Mouse (Mus musculus): ENCODE data around the gene Lingo3. TPM values are rescaled to one million over a fixed set of nuclear protein-coding genes. Genes with fewer than 3 reads are reported as not detected.
"Not testable (repeated sequence)": the region's sequence is repeated elsewhere in the genome, so short reads cannot be mapped to it uniquely, and the experiment has no call there.

The Lingo3 gene
- polyA plus RNA-seq, 1 experiment from 2014 or later: not detected

DNA sequence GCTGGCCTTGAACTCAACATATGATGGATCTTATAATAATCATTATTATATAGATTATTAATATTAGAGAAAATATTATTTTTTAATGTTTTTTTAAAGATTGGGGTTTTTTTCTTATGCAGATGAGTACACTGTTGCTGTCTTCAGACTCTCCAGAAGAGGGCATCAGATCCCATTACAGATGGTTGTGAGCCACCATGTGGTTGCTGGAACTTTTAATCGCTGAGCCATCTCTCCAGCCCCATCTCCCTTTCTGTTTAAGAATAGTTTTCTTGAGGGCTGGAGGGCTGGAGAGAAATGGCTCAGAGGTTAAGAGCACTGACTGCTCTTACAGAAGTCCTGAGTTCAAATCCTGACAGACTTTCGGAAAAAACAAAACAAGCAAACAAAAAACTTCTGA, 21.8 kb downstream of the Lingo3 start:
- 41% methylated on average over 2 of the region's 2 CpGs for WGBS (ENCODE audit: insufficient replicate concordance)
- Histone ChIP-seq H3K4me3 (replicated peaks) (no peak overlapping the region), H3K27me3 (no peaks in the 10 kb centered on the region), H3K4me2 (peak overlapping the region; percentile 28), H3K9ac (0 out of 2 replicates have a peak overlapping the region, but pooled peaks have one; percentile 12), H3K36me3 (replicated peaks) (no peaks in the 10 kb centered on the region), H3K9me3 (replicated peaks) (no peaks in the 10 kb centered on the region), H3K27ac (replicated peaks) (peak overlapping the region; percentile 83), H3K4me1 (replicated peaks) (peaks cover 77% of the 10 kb centered on the region)
- ATAC-seq (ENCODE audit: insufficient read depth): no peak

GRCm38 (mm10) chr10:80819406-80819805, 24.4 kb downstream of the Lingo3 start:
- Histone ChIP-seq H3K9ac (peak overlapping the region; percentile 22; the same call in 1 of the 2 replicates), H3K4me1 (replicated peaks) (peaks cover 61% of the 10 kb centered on the region), H3K4me2 (peak overlapping the region; percentile 49), H3K36me3 (replicated peaks) (no peaks in the 10 kb centered on the region), H3K9me3 (replicated peaks) (no peaks in the 10 kb centered on the region), H3K4me3 (replicated peaks) (no peak overlapping the region), H3K27ac (replicated peaks) (peak overlapping the region; percentile 94), H3K27me3 (0 out of 2 replicates have a peak, but pooled peaks cover 3% of the 10 kb centered on the region)
- no peak for ATAC-seq (ENCODE audit: insufficient read depth)
- WGBS (ENCODE audit: insufficient replicate concordance): 47% methylated on average over 3 of the region's 3 CpGs

DNA sequence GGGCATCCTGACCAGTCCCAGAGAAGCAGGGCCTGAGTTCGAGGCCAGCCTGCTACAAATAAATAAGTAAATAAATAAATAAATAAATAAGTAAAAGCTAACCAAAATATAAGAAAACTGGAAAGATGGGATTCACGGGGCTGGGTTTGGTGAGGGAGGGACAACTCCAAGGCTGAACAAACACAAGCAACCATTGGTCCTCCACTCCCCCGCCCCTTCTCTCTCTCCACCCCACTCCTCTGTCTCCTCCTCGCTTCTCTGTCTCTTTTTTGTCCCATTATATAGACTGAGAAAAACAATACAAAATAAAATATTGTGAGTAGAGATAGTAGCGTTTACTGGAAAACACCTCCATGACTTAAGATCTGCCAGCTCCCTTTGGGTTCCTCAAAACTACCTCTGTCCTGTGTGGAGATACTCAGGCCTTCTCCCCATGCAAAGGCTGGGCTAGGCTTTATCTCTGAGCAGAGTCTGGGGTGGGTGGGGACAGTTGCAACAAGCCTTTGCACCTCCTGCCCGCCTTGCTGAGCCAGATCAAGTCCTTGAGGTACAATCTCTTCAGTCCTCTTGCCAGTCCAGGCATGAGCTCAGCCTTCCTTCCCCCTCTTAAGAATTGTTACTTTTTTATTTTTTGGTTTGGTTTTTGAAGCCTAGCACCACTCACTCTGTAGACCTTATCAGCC, 25.1 kb downstream of the Lingo3 start:
- peak overlapping the region; percentile 94 for H3K27ac ChIP-seq (replicated peaks)
- H3K27me3 ChIP-seq: 0 out of 2 replicates have a peak, but pooled peaks cover 4% of the 10 kb centered on the region
- H3K9ac ChIP-seq: peak overlapping the region; percentile 22; the same call in 1 of the 2 replicates
- peak; percentile 98 for ATAC-seq (ENCODE audit: insufficient read depth)
- H3K4me2 ChIP-seq: peak overlapping the region; percentile 49
- H3K9me3 ChIP-seq (replicated peaks): no peaks in the 10 kb centered on the region
- 29% methylated on average over 6 of the region's 6 CpGs for WGBS (ENCODE audit: insufficient replicate concordance)
- no peaks in the 10 kb centered on the region for H3K36me3 ChIP-seq (replicated peaks)
- H3K4me1 ChIP-seq (replicated peaks): peaks cover 54% of the 10 kb centered on the region
- H3K4me3 ChIP-seq (replicated peaks): no peak overlapping the region

- H3K4me1 ChIP-seq (replicated peaks): peaks cover 46% of the 10 kb centered on the region
- 80% methylated on average over 7 of the region's 7 CpGs for WGBS (ENCODE audit: insufficient replicate concordance)
- not testable (repeated sequence) for H3K9ac ChIP-seq; H3K9me3 ChIP-seq (replicated peaks); H3K4me3 ChIP-seq (replicated peaks); H3K36me3 ChIP-seq (replicated peaks); ATAC-seq (ENCODE audit: insufficient read depth)
- peaks cover 11% of the 10 kb centered on the region for H3K27me3 ChIP-seq
- H3K4me2 ChIP-seq: peak overlapping the region; percentile 49; the same call in 1 of the 2 replicates
- H3K27ac ChIP-seq (replicated peaks): peak overlapping the region; percentile 94
These were observed 25.9 kb downstream of the Lingo3 start for GRCm38 (mm10) chr10:80817955-80818354.

DNA sequence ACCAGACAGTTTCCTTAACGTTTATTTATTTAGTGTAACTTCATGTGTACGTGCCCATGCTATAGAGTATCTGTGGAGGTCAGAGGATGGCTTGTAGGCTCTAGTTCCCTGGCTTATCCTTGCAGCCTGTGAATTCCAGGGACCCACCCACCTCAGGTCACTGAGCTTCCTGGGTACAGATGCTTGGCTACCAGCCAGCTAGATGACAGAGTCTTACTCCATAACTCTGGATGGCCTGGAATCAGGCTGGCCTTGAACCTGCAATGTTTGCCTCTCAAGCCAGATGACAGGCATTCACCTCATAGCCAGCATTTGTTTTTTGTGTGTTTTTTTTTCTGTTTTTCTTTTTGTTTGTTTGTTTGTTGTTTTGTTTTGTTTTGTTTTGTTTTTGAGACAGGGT, 26.7 kb downstream of the Lingo3 start:
- peaks cover 19% of the 10 kb centered on the region for H3K27me3 ChIP-seq
- ATAC-seq (ENCODE audit: insufficient read depth): no peak
- peaks cover 39% of the 10 kb centered on the region for H3K4me1 ChIP-seq (replicated peaks)
- H3K27ac ChIP-seq (replicated peaks): no peak overlapping the region
- H3K36me3 ChIP-seq (replicated peaks): no peaks in the 10 kb centered on the region
- no peak overlapping the region for H3K9ac ChIP-seq
- no peak overlapping the region for H3K4me2 ChIP-seq
- no peak overlapping the region for H3K4me3 ChIP-seq (replicated peaks)
- WGBS (ENCODE audit: insufficient replicate concordance): 53% methylated on average over 2 of the region's 2 CpGs
- H3K9me3 ChIP-seq (replicated peaks): no peaks in the 10 kb centered on the region

- H3K9me3 ChIP-seq (replicated peaks); H3K36me3 ChIP-seq (replicated peaks); H3K9ac ChIP-seq; H3K27ac ChIP-seq (replicated peaks); H3K4me3 ChIP-seq (replicated peaks); H3K4me2 ChIP-seq; ATAC-seq (ENCODE audit: insufficient read depth): not testable (repeated sequence)
- Histone ChIP-seq H3K4me1 (replicated peaks) (peaks cover 32% of the 10 kb centered on the region), H3K27me3 (peaks cover 28% of the 10 kb centered on the region)
- WGBS (ENCODE audit: insufficient replicate concordance): 51% methylated on average over 3 of the region's 3 CpGs
These were observed 27.5 kb downstream of the Lingo3 start for GRCm38 (mm10) chr10:80816303-80816702.

GRCm38 (mm10) chr10:80814800-80815199, 29.0 kb downstream of the Lingo3 start:
- H3K9me3 ChIP-seq (replicated peaks): no peaks in the 10 kb centered on the region
- H3K27ac ChIP-seq (replicated peaks): no peak overlapping the region
- H3K36me3 ChIP-seq (replicated peaks): no peaks in the 10 kb centered on the region
- peaks cover 43% of the 10 kb centered on the region for H3K27me3 ChIP-seq
- ATAC-seq (ENCODE audit: insufficient read depth): no peak
- WGBS (ENCODE audit: insufficient replicate concordance): 57% methylated on average over 7 of the region's 7 CpGs
- no peak overlapping the region for H3K4me2 ChIP-seq
- no peak overlapping the region for H3K4me3 ChIP-seq (replicated peaks)
- peaks cover 34% of the 10 kb centered on the region for H3K4me1 ChIP-seq (replicated peaks)
- no peak overlapping the region for H3K9ac ChIP-seq

- no peak within 1 kb of the TSS for H3K4me2 ChIP-seq
- H3K4me3 ChIP-seq (replicated peaks): no peak within 1 kb of the TSS
- H3K27me3 ChIP-seq: peaks cover 57% of the 10 kb centered on the region
- H3K9ac ChIP-seq: no peak within 1 kb of the TSS
- no peak within 1 kb of the TSS for H3K27ac ChIP-seq (replicated peaks)
- no peak for ATAC-seq (ENCODE audit: insufficient read depth)
- no peaks in the 10 kb centered on the region for H3K36me3 ChIP-seq (replicated peaks)
- WGBS (ENCODE audit: insufficient replicate concordance): 68% methylated on average over 4 of the region's 4 CpGs
- H3K4me1 ChIP-seq (replicated peaks): peaks cover 28% of the 10 kb centered on the region
- H3K9me3 ChIP-seq (replicated peaks): no peaks in the 10 kb centered on the region
These were observed 30.5 kb downstream of the Lingo3 start, which contains the start of gene Jsrp1 for GRCm38 (mm10) chr10:80813366-80813765. Gene Jsrp1, minus strand, starts transcription at chr10:80813498.

DNA sequence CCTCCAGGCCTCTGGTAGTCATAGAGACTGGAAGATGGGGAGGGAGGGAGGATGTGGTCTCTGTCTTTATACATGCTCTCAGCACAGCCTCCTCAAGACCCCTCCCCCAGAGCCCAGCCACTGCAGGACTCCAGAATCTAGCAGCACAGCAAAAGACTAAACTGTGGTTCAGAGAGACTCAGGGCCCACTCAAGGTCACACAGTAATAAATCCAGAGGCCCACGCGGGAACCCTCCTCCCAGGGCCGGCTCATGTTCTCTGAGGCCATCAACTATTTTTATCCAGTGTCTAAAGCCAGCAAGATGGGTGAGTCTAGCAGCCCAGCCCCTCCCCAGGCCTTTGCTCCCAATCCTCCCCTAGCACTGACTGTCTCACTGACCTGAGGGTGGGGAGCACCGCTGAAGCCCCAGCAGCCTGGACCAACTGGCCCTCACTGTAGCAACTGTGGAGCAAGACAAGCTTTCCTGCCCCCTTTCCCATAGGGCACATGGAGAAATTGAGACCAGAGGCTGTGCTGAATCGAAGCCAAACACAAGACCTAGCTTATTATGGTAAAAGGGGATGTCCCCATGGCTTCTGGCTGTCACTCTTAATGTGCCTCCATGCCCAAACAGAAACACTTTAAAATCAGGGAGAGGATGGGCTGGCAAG, 31.3 kb downstream of the Lingo3 start:
- WGBS (ENCODE audit: insufficient replicate concordance): 45% methylated on average over 5 of the region's 5 CpGs
- ATAC-seq (ENCODE audit: insufficient read depth): no peak
- Histone ChIP-seq H3K9ac (no peak overlapping the region), H3K4me2 (no peak overlapping the region), H3K27ac (replicated peaks) (no peak overlapping the region), H3K36me3 (replicated peaks) (no peaks in the 10 kb centered on the region), H3K9me3 (replicated peaks) (no peaks in the 10 kb centered on the region), H3K4me3 (replicated peaks) (no peak overlapping the region), H3K27me3 (peaks cover 66% of the 10 kb centered on the region), H3K4me1 (replicated peaks) (peaks cover 29% of the 10 kb centered on the region)

GRCm38 (mm10) chr10:80810084-80810483, 33.8 kb downstream of the Lingo3 start:
- no peak overlapping the region for H3K27ac ChIP-seq (replicated peaks)
- H3K4me2 ChIP-seq: peak overlapping the region; percentile 18; the same call in 1 of the 2 replicates
- H3K4me3 ChIP-seq (replicated peaks): no peak overlapping the region
- no peaks in the 10 kb centered on the region for H3K9me3 ChIP-seq (replicated peaks)
- WGBS (ENCODE audit: insufficient replicate concordance): 9% methylated on average over 20 of the region's 20 CpGs
- ATAC-seq (ENCODE audit: insufficient read depth): no peak
- H3K4me1 ChIP-seq (replicated peaks): peaks cover 48% of the 10 kb centered on the region
- H3K9ac ChIP-seq: no peak overlapping the region
- peaks cover 4% of the 10 kb centered on the region for H3K36me3 ChIP-seq (replicated peaks)
- H3K27me3 ChIP-seq: peaks cover 82% of the 10 kb centered on the region

- Histone ChIP-seq H3K36me3 (replicated peaks) (peaks cover 13% of the 10 kb centered on the region), H3K9me3 (replicated peaks) (no peaks in the 10 kb centered on the region), H3K27ac (replicated peaks) (no peak overlapping the region), H3K27me3 (peaks cover 78% of the 10 kb centered on the region), H3K4me3 (replicated peaks) (0 out of 2 replicates have a peak overlapping the region, but pooled peaks have one; percentile 1), H3K9ac (no peak overlapping the region), H3K4me2 (peak overlapping the region; percentile 39), H3K4me1 (replicated peaks) (peaks cover 51% of the 10 kb centered on the region)
- WGBS (ENCODE audit: insufficient replicate concordance): 8% methylated on average over 18 of the region's 18 CpGs
- ATAC-seq (ENCODE audit: insufficient read depth): no peak
These were observed 34.7 kb downstream of the Lingo3 start for GRCm38 (mm10) chr10:80808985-80809632.

Measured in liver, embryonic 15.5 days (tissue).